Mouse (Mus musculus) erythroblast, embryonic 14.5 days (primary cell): ENCODE measurements around the gene Pde4b.

ENCODE experiments used
- GATA1 ChIP-seq: IDR thresholded peaks from 2 replicates; pipeline ENCODE4 v1.6.1; 2012; ENCODE audit warnings: low read length, inconsistent platforms, mixed read lengths
- TAL1 ChIP-seq: IDR thresholded peaks from 3 replicates; pipeline ENCODE4 v1.6.1; 2012; ENCODE audit warnings: low read length, inconsistent platforms, mixed read lengths

- TF ChIP-seq TAL1 (no peak), GATA1 (no peak)
These were observed 306.3 kb downstream of the Pde4b start for GRCm38 (mm10) chr4:102393605-102394004.
